ENCODE assay signal across 9 mouse cellular contexts in genomic region chr2:9877326-9877690, GRCm38 (mm10). TPM values are rescaled to one million over a fixed set of nuclear protein-coding genes. Genes with fewer than 3 reads are reported as not detected.
DNase-seq lines count a peak whose midpoint lies in the region; ATAC-seq and TF ChIP-seq lines count a peak whose summit lies in the region.
"Had no signal": no experiment of that assay in that cellular context is flagged by ENCODE, and none has a peak within 500 bp of the region (broad histone marks: within the 10 kb centered on the region; RNA-seq: fewer than 3 reads in every experiment).

No protein-coding gene starts in this region.

- no peak for TF ChIP-seq POLR2A in small intestine, adult 2 months (IDR thresholded peaks at IDR 0.05; ENCODE audit: low read depth, low read length)

- H3K9ac ChIP-seq in forebrain, embryonic 16.5 days (replicated peaks; ENCODE audit: low read depth, low read length), result no peak overlapping the region
- peak overlapping the region; percentile 26; the same call in 1 of the 2 replicates for H3K9ac ChIP-seq in ES-E14 (ENCODE audit: insufficient read depth, low read depth, low read length, poor library complexity, severe bottlenecking)
- H3K9ac ChIP-seq in heart, embryonic 13.5 days, result peak overlapping the region; percentile 80
- 0 out of 2 replicates have a peak overlapping the region, but pooled peaks have one; percentile 26 for H3K9ac ChIP-seq in limb, embryonic 15.5 days

- peaks cover 99% of the 10 kb centered on the region for H3K27me3 ChIP-seq in forebrain, embryonic 10.5 days (ENCODE audit: poor library complexity, severe bottlenecking)
- H3K27me3 ChIP-seq in forebrain, embryonic 16.5 days (replicated peaks; ENCODE audit: control insufficient read depth, insufficient read depth, low read length), result peaks cover 68% of the 10 kb centered on the region
- H3K27me3 ChIP-seq in heart, embryonic 13.5 days (replicated peaks), result peaks cover 89% of the 10 kb centered on the region
- H3K27me3 ChIP-seq in limb, embryonic 15.5 days, result peaks cover 87% of the 10 kb centered on the region
- H3K27me3 ChIP-seq in small intestine, adult 2 months (ENCODE audit: control insufficient read depth, insufficient read depth, low read length), result peaks cover 73% of the 10 kb centered on the region

- ATAC-seq in forebrain, embryonic 16.5 days, result no peak
- ATAC-seq in heart, embryonic 13.5 days (ENCODE audit: extremely low read depth, insufficient number of reproducible peaks, low FRiP score, low TSS enrichment), result no peak
- no peak for ATAC-seq in limb, embryonic 15.5 days (ENCODE audit: insufficient number of reproducible peaks, low FRiP score, low TSS enrichment, low read depth)

- peaks cover 79% of the 10 kb centered on the region for H3K4me1 ChIP-seq in forebrain, embryonic 10.5 days
- peaks cover 28% of the 10 kb centered on the region for H3K4me1 ChIP-seq in forebrain, embryonic 16.5 days (replicated peaks; ENCODE audit: control insufficient read depth, insufficient read depth, low read length)
- peaks cover 0 to 15% of the 10 kb centered on the region in 2 experiments; a peak in 2 of 4 replicates for H3K4me1 ChIP-seq in ES-E14 (ENCODE audit: control insufficient read depth in 2 of 2, insufficient read depth in 2 of 2, low read length in 2 of 2, poor library complexity in 1 of 2)
- peaks cover 56% of the 10 kb centered on the region for H3K4me1 ChIP-seq in heart, embryonic 13.5 days
- peaks cover 57% of the 10 kb centered on the region for H3K4me1 ChIP-seq in limb, embryonic 15.5 days
- peaks cover 6% of the 10 kb centered on the region for H3K4me1 ChIP-seq in small intestine, adult 2 months (ENCODE audit: control insufficient read depth, insufficient read depth, insufficient read length, low read length)

- in situ Hi-C loops in ES-E14 (cut with MboI; ENCODE audit: low sequenced_read_pairs in 2 of 2, unreplicated experiment in 2 of 2), result no loop called here

- peak overlapping the region; percentile 58 for H3K4me3 ChIP-seq in forebrain, embryonic 10.5 days
- H3K4me3 ChIP-seq in forebrain, embryonic 16.5 days (replicated peaks; ENCODE audit: low read length), result no peak overlapping the region; the same call in 1 of the 2 replicates
- peak overlapping the region; percentile 24 to 43; a peak in 3 of 4 replicates for H3K4me3 ChIP-seq in ES-E14 (ENCODE audit: insufficient read depth in 1 of 2, low read depth in 1 of 2, low read length in 2 of 2, poor library complexity in 1 of 2, severe bottlenecking in 1 of 2)
- H3K4me3 ChIP-seq in heart, embryonic 13.5 days, result peak overlapping the region; percentile 64
- H3K4me3 ChIP-seq in limb, embryonic 15.5 days, result peak overlapping the region; percentile 48
- H3K4me3 ChIP-seq in small intestine, adult 2 months (ENCODE audit: low read depth, low read length), result peak overlapping the region; percentile 51

- WGBS in forebrain, embryonic 10.5 days, result under 1% methylated on average over 35 of the region's 35 CpGs
- under 1% methylated on average over 35 of the region's 35 CpGs for WGBS in forebrain, embryonic 16.5 days
- WGBS in heart, embryonic 13.5 days, result under 1% methylated on average over 35 of the region's 35 CpGs
- under 1% methylated on average over 35 of the region's 35 CpGs for WGBS in limb, embryonic 15.5 days
- WGBS in small intestine, adult 2 months, result 3% methylated on average over 35 of the region's 35 CpGs

- H3K36me3 ChIP-seq in forebrain, embryonic 10.5 days (replicated peaks), result no peaks in the 10 kb centered on the region
- no peaks in the 10 kb centered on the region for H3K36me3 ChIP-seq in forebrain, embryonic 16.5 days (ENCODE audit: control insufficient read depth, insufficient read depth)
- H3K36me3 ChIP-seq in ES-E14 (ENCODE audit: control insufficient read depth, insufficient read depth, low read length, poor library complexity, severe bottlenecking), result no peaks in the 10 kb centered on the region
- H3K36me3 ChIP-seq in heart, embryonic 13.5 days, result no peaks in the 10 kb centered on the region
- H3K36me3 ChIP-seq in limb, embryonic 15.5 days, result no peaks in the 10 kb centered on the region
- H3K36me3 ChIP-seq in small intestine, adult 2 months (ENCODE audit: control insufficient read depth, insufficient read depth, low read length), result no peaks in the 10 kb centered on the region

- H3K9me3 ChIP-seq in forebrain, embryonic 10.5 days, result no peaks in the 10 kb centered on the region
- no peaks in the 10 kb centered on the region for H3K9me3 ChIP-seq in forebrain, embryonic 16.5 days (ENCODE audit: control insufficient read depth, low read length)
- H3K9me3 ChIP-seq in ES-E14 (ENCODE audit: control insufficient read depth, insufficient read depth, low read depth, low read length), result no peaks in the 10 kb centered on the region
- H3K9me3 ChIP-seq in heart, embryonic 13.5 days, result no peaks in the 10 kb centered on the region
- no peaks in the 10 kb centered on the region for H3K9me3 ChIP-seq in limb, embryonic 15.5 days

- H3K27ac ChIP-seq in forebrain, embryonic 10.5 days, result peak overlapping the region; percentile 11; the same call in 1 of the 2 replicates
- no peak overlapping the region for H3K27ac ChIP-seq in forebrain, embryonic 16.5 days (ENCODE audit: low read length)
- no peak overlapping the region for H3K27ac ChIP-seq in ES-E14 (ENCODE audit: insufficient read depth, low read depth, low read length, poor library complexity, severe bottlenecking)
- peak overlapping the region; percentile 78; the same call in 1 of the 2 replicates for H3K27ac ChIP-seq in heart, embryonic 13.5 days (replicated peaks)
- H3K27ac ChIP-seq in limb, embryonic 15.5 days, result peak overlapping the region; percentile 59; the same call in 1 of the 2 replicates
- H3K27ac ChIP-seq in small intestine, adult 2 months (ENCODE audit: insufficient read depth, low read depth, low read length), result no peak overlapping the region

- no peak overlapping the region for H3K4me2 ChIP-seq in forebrain, embryonic 16.5 days (ENCODE audit: low read length)
- H3K4me2 ChIP-seq in heart, embryonic 13.5 days, result peak overlapping the region; percentile 97
- H3K4me2 ChIP-seq in limb, embryonic 15.5 days, result peak overlapping the region; percentile 93

- TF ChIP-seq CTCF in small intestine, adult 2 months (IDR thresholded peaks at IDR 0.05; ENCODE audit: extremely low read depth, insufficient read length, insufficient replicate concordance, low read depth, low read length), result no peak

- no peak for DNase-seq in forebrain, embryonic 10.5 days (ENCODE audit: extremely low spot score, low spot score)
- DNase-seq in ES-E14 (ENCODE audit: low read depth, low spot score), result no peak
- no peak for DNase-seq in right cerebral cortex, adult 2 months (ENCODE audit: low spot score in 2 of 2)
- DNase-seq in cerebellum, postnatal 4 days (ENCODE audit: low spot score in 2 of 2), result no peak

TF ChIP-seq in ES-E14, 5 proteins besides CTCF, POLR2A, EP300 and RAD21:
- TF ChIP-seq CHD2 (IDR thresholded peaks at IDR 0.05; ENCODE audit: low read depth, low read length) (no peak), MAFK (IDR thresholded peaks at IDR 0.05; ENCODE audit: insufficient read depth, low read depth, low read length) (no peak), ZNF384 (IDR thresholded peaks at IDR 0.05; ENCODE audit: low read depth, low read length) (no peak), HCFC1 (IDR thresholded peaks at IDR 0.05; ENCODE audit: borderline replicate concordance, insufficient read depth, low read length) (no peak), ZC3H11A (IDR thresholded peaks at IDR 0.05; ENCODE audit: borderline replicate concordance, low read depth, low read length) (no peak)

RNA-seq across cellular contexts. Expression of gene 4930412O13Rik, which starts 3.7 kb away (rescaled TPM):
- 0.42 and 0.50 TPM in 2 replicates for polyA plus RNA-seq in forebrain, embryonic 10.5 days (2016; fragmentation: Nextera tagmentation; extraction: Ambion mirVana)
- polyA plus RNA-seq in forebrain, embryonic 16.5 days (2015; fragmentation: Nextera tagmentation; extraction: Ambion mirVana), result not detected in 2 replicates
- 0.54 TPM in 1 of 2 replicates, not detected in the other for total RNA-seq in ES-E14 (2012; rRNA removed)
- 0.19 and 0.43 TPM in 2 replicates for polyA plus RNA-seq in heart, embryonic 13.5 days (2015; fragmentation: Nextera tagmentation; extraction: Ambion mirVana)
- not detected in 2 replicates for polyA plus RNA-seq in limb, embryonic 15.5 days (2015; fragmentation: Nextera tagmentation; extraction: Ambion mirVana)
- polyA plus RNA-seq in small intestine, adult 2 months (2012; rRNA removed), result not detected in 2 replicates
- total RNA-seq: hematopoietic stem cell, adult 5-6 weeks had no signal

RNA-seq across cellular contexts. Expression of gene 9230102O04Rik, which starts 12.0 kb away (rescaled TPM):
- 0.54 TPM in 1 of 2 replicates, not detected in the other for polyA plus RNA-seq in forebrain, embryonic 10.5 days (2016; fragmentation: Nextera tagmentation; extraction: Ambion mirVana)
- polyA plus RNA-seq in forebrain, embryonic 16.5 days (2015; fragmentation: Nextera tagmentation; extraction: Ambion mirVana), result not detected in 2 replicates
- total RNA-seq in ES-E14 (2012; rRNA removed), result not detected in 2 replicates
- not detected in 2 replicates for polyA plus RNA-seq in heart, embryonic 13.5 days (2015; fragmentation: Nextera tagmentation; extraction: Ambion mirVana)
- polyA plus RNA-seq in limb, embryonic 15.5 days (2015; fragmentation: Nextera tagmentation; extraction: Ambion mirVana), result not detected in 2 replicates
- not detected in 2 replicates for polyA plus RNA-seq in small intestine, adult 2 months (2012; rRNA removed)
- total RNA-seq: hematopoietic stem cell, adult 5-6 weeks had no signal

RNA-seq across cellular contexts. Expression of gene Gata3, which starts 12.5 kb away (rescaled TPM):
- polyA plus RNA-seq in forebrain, embryonic 10.5 days (2016; fragmentation: Nextera tagmentation; extraction: Ambion mirVana), result 4.2 and 7.3 TPM in 2 replicates
- 0.42 and 2.2 TPM in 2 replicates for polyA plus RNA-seq in forebrain, embryonic 16.5 days (2015; fragmentation: Nextera tagmentation; extraction: Ambion mirVana)
- total RNA-seq in ES-E14 (2012; rRNA removed), result 0.37 and 2.2 TPM in 2 replicates
- polyA plus RNA-seq in heart, embryonic 13.5 days (2015; fragmentation: Nextera tagmentation; extraction: Ambion mirVana), result 3.2 and 3.6 TPM in 2 replicates
- 38.8 and 41.4 TPM in 2 replicates for polyA plus RNA-seq in limb, embryonic 15.5 days (2015; fragmentation: Nextera tagmentation; extraction: Ambion mirVana)
- polyA plus RNA-seq in small intestine, adult 2 months (2012; rRNA removed), result 0.77 and 2.3 TPM in 2 replicates

Comparison
In these comparisons a context has a peak if more than half of its experiments do, and no peak if none do; other contexts are left out.
1. H3K27ac ChIP-seq: peak in forebrain, embryonic 10.5 days (single experiment), heart, embryonic 13.5 days (single experiment) and limb, embryonic 15.5 days (single experiment); none in forebrain, embryonic 16.5 days (single experiment), ES-E14 (single experiment) and small intestine, adult 2 months (single experiment).